Mouse (Mus musculus) liver, embryonic 15.5 days (tissue): Measurements from ENCODE around the gene Mrpl9. TPM values are rescaled to one million over a fixed set of nuclear protein-coding genes. Genes with fewer than 3 reads are reported as not detected.
A peak's percentile ranks its signal among the peaks of the same experiment; 100 is the strongest.

Source experiments
- ATAC-seq: fragments of 200-750 bp; cut with Nextera tagmentation; 2 replicates; pipeline ENCODE4 v1.8.0; 2017; ENCODE audit warnings: moderate number of reproducible peaks, mild to moderate bottlenecking, moderate library complexity; ENCODE audit not compliant: insufficient read depth
- H3K27ac ChIP-seq: fragments of 300-500 bp; sonication (generic); replicated peaks from 2 replicates; pipeline ENCODE4 v1.5.1; 2015; ENCODE audit warnings: mild to moderate bottlenecking, inconsistent platforms
- H3K27me3 ChIP-seq: fragments of 300-500 bp; sonication (generic); 2 replicates; pipeline ENCODE4 v1.6.1; 2015; ENCODE audit warnings: mild to moderate bottlenecking, inconsistent platforms
- H3K36me3 ChIP-seq: fragments of 300-500 bp; sonication (generic); replicated peaks from 2 replicates; pipeline ENCODE4 v1.6.1; 2015; ENCODE audit warnings: moderate library complexity, mild to moderate bottlenecking, inconsistent platforms
- H3K4me1 ChIP-seq: fragments of 300-500 bp; sonication (generic); replicated peaks from 2 replicates; pipeline ENCODE4 v1.6.1; 2015; ENCODE audit warnings: inconsistent platforms
- H3K4me2 ChIP-seq: fragments of 300-500 bp; sonication (generic); 2 replicates; pipeline ENCODE4 v1.6.1; 2015; ENCODE audit warnings: moderate library complexity, mild to moderate bottlenecking, inconsistent platforms
- H3K4me3 ChIP-seq: fragments of 300-500 bp; sonication (generic); replicated peaks from 2 replicates; pipeline ENCODE4 v1.5.1; 2015; ENCODE audit warnings: mild to moderate bottlenecking, inconsistent platforms
- H3K9ac ChIP-seq: fragments of 300-500 bp; sonication (generic); 2 replicates; pipeline ENCODE4 v1.6.1; 2015; ENCODE audit warnings: moderate library complexity, mild to moderate bottlenecking, inconsistent platforms
- H3K9me3 ChIP-seq: fragments of 300-500 bp; sonication (generic); replicated peaks from 2 replicates; pipeline ENCODE4 v1.6.1; 2016; ENCODE audit warnings: inconsistent platforms
- WGBS: fragments of 180-500 bp; shearing (Covaris S2); methylation state at CpG from one replicate; pipeline ENCODE4 v1.1.7; 2015; ENCODE audit warnings: mixed read lengths; ENCODE audit not compliant: insufficient replicate concordance; 5-methylcytosine and 5-hydroxymethylcytosine counted together
- polyA plus RNA-seq: library from polyadenylated mRNA; unstranded; fragments of >200 nt; fragmentation: Nextera tagmentation; extraction: Ambion mirVana; gene quantifications from 2 replicates; pipeline ENCODE4 v1.2.1, GENCODE M21; 2015

Gene Mrpl9
- polyA plus RNA-seq, 1 experiment from 2014 or later = 33.0 TPM

DNA sequence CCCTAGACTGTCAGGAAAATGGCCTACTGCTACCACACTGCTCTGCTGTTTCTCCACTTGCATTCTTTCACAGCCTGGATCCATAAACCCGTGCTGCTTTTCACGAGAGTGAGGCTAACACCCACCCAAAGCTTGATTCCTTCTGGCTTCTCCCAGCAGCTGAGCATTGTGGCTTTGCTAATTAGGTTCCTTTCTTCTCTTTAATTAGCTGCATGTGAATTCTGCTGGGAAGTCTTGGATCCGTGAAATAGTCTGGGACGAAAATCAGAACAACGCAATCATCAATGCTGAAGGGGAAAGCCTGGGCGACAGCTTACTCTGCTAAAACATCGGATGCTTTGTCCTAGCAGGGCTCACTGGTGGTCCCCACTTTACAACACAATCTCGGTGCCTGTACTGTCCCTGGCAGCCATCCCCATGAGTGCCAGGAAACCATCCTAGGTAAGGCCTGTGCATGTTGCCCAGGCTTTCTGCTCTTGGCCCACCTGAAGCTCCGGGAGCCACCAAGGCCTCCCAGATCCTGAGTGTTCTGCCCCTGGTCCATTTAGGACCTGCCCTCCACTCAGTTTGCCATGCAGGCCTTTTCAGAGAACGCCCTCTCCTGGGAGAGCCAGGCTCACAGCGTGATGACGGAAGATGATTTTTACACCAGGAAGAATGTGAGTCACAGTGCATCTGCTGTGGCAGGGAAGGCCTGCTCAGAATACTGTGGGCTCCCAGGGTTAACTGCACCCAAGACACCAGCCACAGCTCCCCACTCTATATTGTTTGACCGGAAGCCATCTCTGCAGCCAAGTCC, 22.7 kb downstream of the Mrpl9 start:
- no peaks in the 10 kb centered on the region for H3K27me3 ChIP-seq
- no peak overlapping the region for H3K4me3 ChIP-seq
- H3K4me2 ChIP-seq = no peak overlapping the region
- no peaks in the 10 kb centered on the region for H3K4me1 ChIP-seq
- no peaks in the 10 kb centered on the region for H3K36me3 ChIP-seq
- ATAC-seq = no peak
- no peaks in the 10 kb centered on the region for H3K9me3 ChIP-seq
- 65% methylated on average over 13 of the region's 13 CpGs for WGBS
- H3K27ac ChIP-seq = no peak overlapping the region
- no peak overlapping the region for H3K9ac ChIP-seq

DNA sequence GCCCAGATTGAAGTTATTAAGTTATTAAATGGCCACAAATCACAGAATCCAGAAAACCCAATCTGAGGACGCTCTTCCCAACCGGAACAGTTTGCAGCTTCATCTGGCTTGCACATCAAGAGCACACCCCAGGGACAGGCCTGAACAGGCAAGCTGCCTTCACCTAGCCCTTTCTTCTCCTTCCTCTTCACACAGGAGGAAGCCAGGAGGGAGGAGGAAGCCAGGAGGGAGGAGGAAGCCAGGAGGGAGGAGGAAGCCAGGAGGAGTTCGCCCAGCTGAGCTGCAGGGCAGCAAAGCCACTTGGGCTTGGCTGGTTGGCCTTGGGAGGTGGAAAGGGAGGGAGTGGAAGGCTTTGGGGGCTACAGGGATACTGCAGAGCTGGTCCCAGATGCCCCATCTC, 25.8 kb downstream of the Mrpl9 start:
- H3K27ac ChIP-seq = no peak overlapping the region

GRCm38 (mm10) chr3:94472447-94473114, 29.5 kb downstream of the Mrpl9 start:
- Histone ChIP-seq H3K4me3 (no peak overlapping the region), H3K9me3 (no peaks in the 10 kb centered on the region), H3K4me2 (no peak overlapping the region), H3K9ac (no peak overlapping the region), H3K27ac (no peak overlapping the region), H3K27me3 (peaks cover 13% of the 10 kb centered on the region; the same call in 1 of the 2 replicates), H3K4me1 (no peaks in the 10 kb centered on the region), H3K36me3 (no peaks in the 10 kb centered on the region)
- ATAC-seq = no peak
- WGBS = 16% methylated on average over 28 of the region's 28 CpGs

More for the DNA sequence above, 25.8 kb downstream of the Mrpl9 start:
- ATAC-seq = no peak
- Histone ChIP-seq H3K4me2 (no peak overlapping the region), H3K9ac (no peak overlapping the region), H3K27me3 (peaks cover 13% of the 10 kb centered on the region; the same call in 1 of the 2 replicates), H3K4me3 (no peak overlapping the region), H3K36me3 (no peaks in the 10 kb centered on the region), H3K9me3 (no peaks in the 10 kb centered on the region), H3K4me1 (no peaks in the 10 kb centered on the region)
- WGBS = 34% methylated on average over 3 of the region's 3 CpGs

DNA sequence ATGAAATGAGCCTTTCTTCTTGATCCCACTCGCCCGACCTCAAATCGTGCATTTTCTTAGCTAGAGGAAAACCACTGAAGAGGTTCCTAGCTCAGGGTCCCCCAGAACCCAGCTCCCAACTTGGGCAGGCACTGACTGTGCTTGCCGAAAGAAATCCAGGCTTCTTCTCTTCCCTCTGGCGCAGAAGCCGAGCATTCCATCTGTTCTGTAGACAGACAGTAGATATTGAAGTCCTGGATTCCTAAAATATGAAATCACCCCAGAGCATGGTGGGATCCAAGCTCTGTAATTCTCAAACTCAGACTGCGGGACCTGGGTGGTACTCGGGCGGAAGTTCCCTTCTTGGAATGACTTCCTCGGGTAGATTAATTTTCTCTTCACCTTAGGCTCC, 30.0 kb downstream of the Mrpl9 start:
- Histone ChIP-seq H3K9me3 (no peaks in the 10 kb centered on the region), H3K4me3 (no peak overlapping the region), H3K9ac (no peak overlapping the region), H3K36me3 (no peaks in the 10 kb centered on the region), H3K4me1 (peaks cover 5% of the 10 kb centered on the region; the same call in 1 of the 2 replicates), H3K27me3 (peaks cover 18% of the 10 kb centered on the region; the same call in 1 of the 2 replicates), H3K4me2 (no peak overlapping the region), H3K27ac (no peak overlapping the region)
- no peak for ATAC-seq
- 52% methylated on average over 10 of the region's 10 CpGs for WGBS

GRCm38 (mm10) chr3:94473567-94474232, 30.6 kb downstream of the Mrpl9 start:
- Histone ChIP-seq H3K4me2 (no peak overlapping the region), H3K4me1 (peaks cover 9% of the 10 kb centered on the region; the same call in 1 of the 2 replicates), H3K27me3 (peaks cover 24% of the 10 kb centered on the region), H3K9ac (no peak overlapping the region), H3K27ac (no peak overlapping the region), H3K36me3 (no peaks in the 10 kb centered on the region), H3K9me3 (no peaks in the 10 kb centered on the region), H3K4me3 (no peak overlapping the region)
- no peak for ATAC-seq
- WGBS = 40% methylated on average over 5 of the region's 5 CpGs

DNA sequence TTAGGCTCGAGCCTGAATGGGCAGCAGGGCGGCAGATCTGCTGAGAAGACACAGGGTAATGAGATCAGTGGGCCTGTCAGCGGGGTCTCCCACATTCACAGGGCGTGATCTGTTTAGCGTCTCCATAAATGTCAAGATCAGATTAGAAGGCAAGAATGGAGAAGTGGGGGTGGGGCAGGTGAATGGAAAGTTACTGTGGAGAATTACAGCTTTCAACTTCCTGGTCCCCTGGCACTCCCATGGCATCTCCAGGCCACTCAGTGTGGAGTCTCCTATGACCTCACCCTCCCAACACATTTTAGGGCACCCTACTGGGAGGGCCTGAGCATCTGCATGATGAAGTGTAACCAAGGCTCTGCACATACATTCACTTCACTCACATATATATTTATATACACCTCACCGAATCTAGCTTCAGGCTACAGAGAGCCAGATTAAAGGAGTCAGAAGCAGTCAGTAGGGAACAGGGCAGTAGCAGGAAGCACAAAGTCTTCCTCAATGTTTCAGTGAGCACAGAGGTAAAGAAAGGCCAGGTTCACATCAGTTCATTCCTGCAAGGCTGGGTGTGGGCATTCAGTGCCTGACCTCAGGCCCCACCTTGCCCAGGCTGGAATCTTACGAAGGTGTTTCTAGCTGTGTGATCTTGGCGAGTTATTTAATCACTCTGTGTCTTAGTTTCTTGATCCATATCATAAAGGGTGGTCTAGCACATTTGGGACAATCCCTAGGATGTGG, 33.4 kb downstream of the Mrpl9 start:
- WGBS = 41% methylated on average over 8 of the region's 8 CpGs
- peaks cover 52% of the 10 kb centered on the region for H3K27me3 ChIP-seq
- no peak overlapping the region for H3K9ac ChIP-seq
- H3K27ac ChIP-seq = no peak overlapping the region
- no peak overlapping the region for H3K4me3 ChIP-seq
- H3K4me1 ChIP-seq = peaks cover 9% of the 10 kb centered on the region; the same call in 1 of the 2 replicates
- no peak overlapping the region for H3K4me2 ChIP-seq
- no peaks in the 10 kb centered on the region for H3K36me3 ChIP-seq
- no peaks in the 10 kb centered on the region for H3K9me3 ChIP-seq
- no peak for ATAC-seq

DNA sequence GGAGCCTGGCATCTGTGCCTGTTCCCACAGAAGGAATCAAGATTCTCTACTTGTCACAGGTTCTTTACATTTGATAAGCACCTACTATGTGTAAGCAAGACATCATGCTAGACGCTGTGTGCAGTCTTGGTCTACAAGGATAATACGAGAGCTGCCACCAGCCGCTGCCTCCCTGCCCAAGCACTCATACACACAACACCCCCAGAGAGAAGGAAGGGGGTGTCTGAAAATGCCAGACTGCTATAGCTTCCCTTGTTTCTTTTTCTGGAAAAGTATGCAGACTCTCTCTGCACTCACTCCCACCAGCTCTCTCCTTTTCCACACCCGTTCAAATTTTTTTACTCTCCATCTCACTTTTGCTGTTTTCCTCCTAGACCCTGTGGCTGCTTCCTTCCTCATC, 34.3 kb downstream of the Mrpl9 start:
- peaks cover 54% of the 10 kb centered on the region for H3K27me3 ChIP-seq
- no peak overlapping the region for H3K4me3 ChIP-seq
- no peak overlapping the region for H3K9ac ChIP-seq
- H3K27ac ChIP-seq = no peak overlapping the region
- H3K9me3 ChIP-seq = no peaks in the 10 kb centered on the region
- no peaks in the 10 kb centered on the region for H3K36me3 ChIP-seq
- 52% methylated on average over 4 of the region's 4 CpGs for WGBS
- no peak for ATAC-seq
- H3K4me2 ChIP-seq = no peak overlapping the region
- H3K4me1 ChIP-seq = peaks cover 9% of the 10 kb centered on the region; the same call in 1 of the 2 replicates

DNA sequence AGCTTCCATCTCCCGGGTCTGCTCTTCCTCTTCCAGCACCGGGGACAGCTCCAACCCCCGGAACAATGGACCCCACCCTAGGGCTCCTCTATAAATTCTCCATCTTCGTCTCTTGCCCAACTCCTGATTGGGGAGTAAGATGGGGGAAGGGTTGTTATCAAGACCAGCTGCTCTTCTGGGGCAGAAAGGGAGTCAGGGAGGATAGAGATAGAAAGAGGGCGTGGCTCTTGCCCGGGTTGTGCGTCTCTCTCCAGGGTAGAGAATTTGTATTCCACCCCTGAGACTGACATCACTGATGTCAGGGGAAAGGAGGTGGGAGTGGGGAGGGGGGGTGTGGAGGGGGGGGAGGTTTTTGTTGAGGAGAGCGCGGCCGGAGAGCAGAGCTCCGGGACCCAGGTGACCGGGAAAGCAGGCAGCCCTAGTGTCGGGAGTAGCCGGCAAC, 34.9 kb downstream of the Mrpl9 start, which contains the start of gene Celf3:
Gene Celf3, plus strand, starts transcription at position 315 of the 442 bp plus-strand sequence.
- H3K9me3 ChIP-seq = no peaks in the 10 kb centered on the region
- no peak within 1 kb of the TSS for H3K27ac ChIP-seq
- H3K4me3 ChIP-seq = no peak within 1 kb of the TSS
- 3% methylated on average over 14 of the region's 14 CpGs for WGBS
- ATAC-seq = peak; percentile 52; the same call in 1 of the 2 replicates
- peak within 1 kb of the TSS; percentile 36; the same call in 1 of the 2 replicates for H3K4me2 ChIP-seq
- H3K27me3 ChIP-seq = peaks cover 48% of the 10 kb centered on the region
- no peak within 1 kb of the TSS for H3K9ac ChIP-seq
- H3K36me3 ChIP-seq = no peaks in the 10 kb centered on the region
- peaks cover 9% of the 10 kb centered on the region; the same call in 1 of the 2 replicates for H3K4me1 ChIP-seq

DNA sequence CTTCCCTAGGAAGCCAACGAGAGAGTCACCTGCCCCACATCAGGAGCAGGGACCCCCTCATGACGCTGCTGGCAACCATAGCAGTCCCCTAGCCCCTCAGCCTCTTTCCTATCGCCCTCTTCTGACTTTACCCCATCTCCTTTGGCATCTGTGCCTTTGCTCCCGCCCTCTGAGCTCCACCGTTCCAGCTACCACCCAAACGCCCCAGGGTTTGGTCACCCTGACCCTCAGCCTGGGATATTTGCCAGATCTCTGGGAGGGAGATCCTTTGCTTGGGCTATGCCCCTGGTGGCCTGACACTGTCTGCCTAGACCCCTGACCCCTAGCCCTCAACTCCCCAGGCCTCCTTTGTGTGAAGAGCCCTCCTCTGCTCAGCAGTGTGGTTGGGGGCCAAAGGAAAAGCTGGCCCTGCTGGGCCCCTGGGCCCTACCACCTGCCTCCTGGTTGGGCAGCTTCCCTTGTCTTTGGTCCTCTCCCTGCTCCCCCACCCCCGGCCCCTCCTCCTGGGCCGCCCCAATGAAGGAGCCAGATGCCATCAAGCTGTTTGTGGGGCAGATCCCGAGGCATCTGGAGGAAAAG, 35.6 kb downstream of the Mrpl9 start:
- Histone ChIP-seq H3K36me3 (no peaks in the 10 kb centered on the region), H3K4me2 (no peak overlapping the region), H3K4me1 (peaks cover 9% of the 10 kb centered on the region; the same call in 1 of the 2 replicates), H3K9ac (no peak overlapping the region), H3K4me3 (no peak overlapping the region), H3K27me3 (peaks cover 46% of the 10 kb centered on the region), H3K27ac (no peak overlapping the region), H3K9me3 (no peaks in the 10 kb centered on the region)
- WGBS = 10% methylated on average over 9 of the region's 9 CpGs
- no peak for ATAC-seq

DNA sequence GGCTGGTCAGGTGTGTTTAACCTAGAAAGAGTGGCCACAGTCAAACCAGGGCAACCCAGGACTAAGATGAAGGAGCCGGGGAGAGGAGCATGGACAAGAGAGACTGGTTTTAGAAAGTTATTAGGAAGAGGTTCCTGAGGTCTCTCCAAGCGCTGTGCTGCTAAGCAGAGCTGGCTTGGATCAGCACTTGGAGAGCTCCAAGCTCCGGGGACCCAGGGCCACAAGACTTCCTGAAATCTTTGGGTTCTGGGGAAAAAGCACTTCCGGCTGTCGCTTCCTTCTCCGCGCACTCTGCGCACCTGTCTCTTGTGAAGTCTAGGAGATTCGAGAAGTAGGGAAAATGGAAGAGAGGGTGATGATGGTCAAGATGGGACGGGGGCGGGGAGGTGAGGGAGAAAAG, 36.4 kb downstream of the Mrpl9 start:
- no peak for ATAC-seq
- H3K9ac ChIP-seq = no peak overlapping the region
- WGBS = 5% methylated on average over 11 of the region's 11 CpGs
- H3K4me3 ChIP-seq = no peak overlapping the region
- H3K27ac ChIP-seq = no peak overlapping the region
- H3K36me3 ChIP-seq = no peaks in the 10 kb centered on the region
- H3K4me1 ChIP-seq = peaks cover 9% of the 10 kb centered on the region; the same call in 1 of the 2 replicates
- no peaks in the 10 kb centered on the region for H3K9me3 ChIP-seq
- H3K4me2 ChIP-seq = no peak overlapping the region; the same call in 1 of the 2 replicates
- H3K27me3 ChIP-seq = peaks cover 46% of the 10 kb centered on the region
